Mouse (Mus musculus): ENCODE measurements around the gene Itgb4. TPM values are rescaled to one million over a fixed set of nuclear protein-coding genes. Genes with fewer than 3 reads are reported as not detected.

Gene Itgb4
- polyA plus RNA-seq, 1 experiment from 2014 or later: 1.8 TPM

- WGBS: 28% methylated on average over 8 of the region's 8 CpGs
- Histone ChIP-seq H3K9me3 (ENCODE audit: control insufficient read depth, low read length) (no peaks in the 10 kb centered on the region), H3K4me3 (ENCODE audit: low read length) (peak overlapping the region; percentile 38), H3K27ac (ENCODE audit: low read depth, low read length) (peak overlapping the region; percentile 64), H3K27me3 (replicated peaks; ENCODE audit: control insufficient read depth, insufficient read depth, low read length) (no peaks in the 10 kb centered on the region), H3K36me3 (ENCODE audit: control insufficient read depth, insufficient read depth, low read length) (no peaks in the 10 kb centered on the region; the same call in 1 of the 2 replicates), H3K9ac (ENCODE audit: low read depth, low read length) (peak overlapping the region; percentile 62), H3K4me2 (ENCODE audit: low read length) (peak overlapping the region; percentile 64), H3K4me1 (ENCODE audit: control insufficient read depth, insufficient read depth, low read depth, low read length) (peaks cover 12% of the 10 kb centered on the region)
- no peak for ATAC-seq
Measured at GRCm38 (mm10) chr11:116004186-116004823, 29.8 kb downstream of the Itgb4 start.

GRCm38 (mm10) chr11:116004840-116005700 lies 30.6 kb downstream of the Itgb4 start:
- H3K9me3 ChIP-seq (ENCODE audit: control insufficient read depth, low read length): no peaks in the 10 kb centered on the region
- peak overlapping the region; percentile 64 for H3K27ac ChIP-seq (ENCODE audit: low read depth, low read length)
- H3K4me3 ChIP-seq (ENCODE audit: low read length): peak overlapping the region; percentile 38
- peak; percentile 61 for ATAC-seq
- 7% methylated on average over 41 of the region's 54 CpGs for whole genome bisulfite sequencing
- peak overlapping the region; percentile 62 for H3K9ac ChIP-seq (ENCODE audit: low read depth, low read length)
- H3K36me3 ChIP-seq (ENCODE audit: control insufficient read depth, insufficient read depth, low read length): no peaks in the 10 kb centered on the region; the same call in 1 of the 2 replicates
- H3K27me3 ChIP-seq (replicated peaks; ENCODE audit: control insufficient read depth, insufficient read depth, low read length): no peaks in the 10 kb centered on the region
- H3K4me2 ChIP-seq (ENCODE audit: low read length): peak overlapping the region; percentile 64
- peaks cover 12% of the 10 kb centered on the region for H3K4me1 ChIP-seq (ENCODE audit: control insufficient read depth, insufficient read depth, low read depth, low read length)

- Histone ChIP-seq H3K4me3 (ENCODE audit: low read length) (no peak overlapping the region), H3K27ac (ENCODE audit: low read depth, low read length) (no peak overlapping the region; the same call in 1 of the 2 replicates), H3K4me2 (ENCODE audit: low read length) (peak overlapping the region; percentile 64), H3K9me3 (ENCODE audit: control insufficient read depth, low read length) (no peaks in the 10 kb centered on the region), H3K4me1 (ENCODE audit: control insufficient read depth, insufficient read depth, low read depth, low read length) (peaks cover 12% of the 10 kb centered on the region), H3K9ac (ENCODE audit: low read depth, low read length) (peak overlapping the region; percentile 11; the same call in 1 of the 2 replicates), H3K36me3 (ENCODE audit: control insufficient read depth, insufficient read depth, low read length) (no peaks in the 10 kb centered on the region; the same call in 1 of the 2 replicates), H3K27me3 (replicated peaks; ENCODE audit: control insufficient read depth, insufficient read depth, low read length) (no peaks in the 10 kb centered on the region)
- ATAC-seq: no peak
- WGBS: 72% methylated on average over 9 of the region's 9 CpGs
Measured at GRCm38 (mm10) chr11:116005701-116006419, 31.4 kb downstream of the Itgb4 start.

GRCm38 (mm10) chr11:116007095-116007850 lies 32.8 kb downstream of the Itgb4 start:
- no peak overlapping the region for H3K4me2 ChIP-seq (ENCODE audit: low read length)
- H3K27me3 ChIP-seq (replicated peaks; ENCODE audit: control insufficient read depth, insufficient read depth, low read length): no peaks in the 10 kb centered on the region
- H3K4me3 ChIP-seq (ENCODE audit: low read length): no peak overlapping the region
- no peak overlapping the region for H3K27ac ChIP-seq (ENCODE audit: low read depth, low read length)
- 93% methylated on average over 28 of the region's 28 CpGs for WGBS
- no peaks in the 10 kb centered on the region; the same call in 1 of the 2 replicates for H3K36me3 ChIP-seq (ENCODE audit: control insufficient read depth, insufficient read depth, low read length)
- peaks cover 18% of the 10 kb centered on the region for H3K4me1 ChIP-seq (ENCODE audit: control insufficient read depth, insufficient read depth, low read depth, low read length)
- no peaks in the 10 kb centered on the region for H3K9me3 ChIP-seq (ENCODE audit: control insufficient read depth, low read length)
- H3K9ac ChIP-seq (ENCODE audit: low read depth, low read length): no peak overlapping the region
- no peak for ATAC-seq

- Histone ChIP-seq H3K4me3 (ENCODE audit: low read length) (no peak overlapping the region), H3K4me1 (ENCODE audit: control insufficient read depth, insufficient read depth, low read depth, low read length) (peaks cover 19% of the 10 kb centered on the region), H3K4me2 (ENCODE audit: low read length) (no peak overlapping the region), H3K27me3 (replicated peaks; ENCODE audit: control insufficient read depth, insufficient read depth, low read length) (no peaks in the 10 kb centered on the region), H3K9ac (ENCODE audit: low read depth, low read length) (no peak overlapping the region), H3K27ac (ENCODE audit: low read depth, low read length) (no peak overlapping the region), H3K36me3 (ENCODE audit: control insufficient read depth, insufficient read depth, low read length) (no peaks in the 10 kb centered on the region; the same call in 1 of the 2 replicates), H3K9me3 (ENCODE audit: control insufficient read depth, low read length) (no peaks in the 10 kb centered on the region)
- 89% methylated on average over 11 of the region's 11 CpGs for WGBS
- ATAC-seq: no peak
Measured at GRCm38 (mm10) chr11:116008411-116008810, 33.9 kb downstream of the Itgb4 start.

GRCm38 (mm10) chr11:116008832-116009375 lies 34.4 kb downstream of the Itgb4 start:
- Histone ChIP-seq H3K9me3 (ENCODE audit: control insufficient read depth, low read length) (no peaks in the 10 kb centered on the region), H3K4me2 (ENCODE audit: low read length) (no peak overlapping the region), H3K4me3 (ENCODE audit: low read length) (no peak overlapping the region), H3K4me1 (ENCODE audit: control insufficient read depth, insufficient read depth, low read depth, low read length) (peaks cover 19% of the 10 kb centered on the region), H3K27ac (ENCODE audit: low read depth, low read length) (peak overlapping the region; percentile 27; the same call in 1 of the 2 replicates), H3K27me3 (replicated peaks; ENCODE audit: control insufficient read depth, insufficient read depth, low read length) (no peaks in the 10 kb centered on the region), H3K36me3 (ENCODE audit: control insufficient read depth, insufficient read depth, low read length) (no peaks in the 10 kb centered on the region; the same call in 1 of the 2 replicates), H3K9ac (ENCODE audit: low read depth, low read length) (no peak overlapping the region)
- 79% methylated on average over 13 of the region's 13 CpGs for WGBS
- no peak for ATAC-seq

GRCm38 (mm10) chr11:116009661-116010060 lies 35.2 kb downstream of the Itgb4 start:
- H3K27ac ChIP-seq (ENCODE audit: low read depth, low read length): peak overlapping the region; percentile 54; the same call in 1 of the 2 replicates
- H3K36me3 ChIP-seq (ENCODE audit: control insufficient read depth, insufficient read depth, low read length): no peaks in the 10 kb centered on the region; the same call in 1 of the 2 replicates

GRCm38 (mm10) chr11:116010146-116010545 lies 35.6 kb downstream of the Itgb4 start:
- Histone ChIP-seq H3K4me2 (ENCODE audit: low read length) (no peak overlapping the region), H3K27me3 (replicated peaks; ENCODE audit: control insufficient read depth, insufficient read depth, low read length) (no peaks in the 10 kb centered on the region), H3K36me3 (ENCODE audit: control insufficient read depth, insufficient read depth, low read length) (no peaks in the 10 kb centered on the region; the same call in 1 of the 2 replicates), H3K4me3 (ENCODE audit: low read length) (no peak overlapping the region), H3K27ac (ENCODE audit: low read depth, low read length) (peak overlapping the region; percentile 54), H3K9me3 (ENCODE audit: control insufficient read depth, low read length) (no peaks in the 10 kb centered on the region), H3K9ac (ENCODE audit: low read depth, low read length) (no peak overlapping the region; the same call in 1 of the 2 replicates), H3K4me1 (ENCODE audit: control insufficient read depth, insufficient read depth, low read depth, low read length) (peaks cover 11% of the 10 kb centered on the region)
- no peak for ATAC-seq
- WGBS: 79% methylated on average over 8 of the region's 8 CpGs

More at GRCm38 (mm10) chr11:116009661-116010060, 35.2 kb downstream of the Itgb4 start:
- WGBS: 82% methylated on average over 11 of the region's 11 CpGs
- no peaks in the 10 kb centered on the region for H3K27me3 ChIP-seq (replicated peaks; ENCODE audit: control insufficient read depth, insufficient read depth, low read length)
- H3K4me2 ChIP-seq (ENCODE audit: low read length): no peak overlapping the region
- H3K4me1 ChIP-seq (ENCODE audit: control insufficient read depth, insufficient read depth, low read depth, low read length): peaks cover 16% of the 10 kb centered on the region
- no peak overlapping the region for H3K4me3 ChIP-seq (ENCODE audit: low read length)
- ATAC-seq: peak; percentile 9; the same call in 1 of the 2 replicates
- no peaks in the 10 kb centered on the region for H3K9me3 ChIP-seq (ENCODE audit: control insufficient read depth, low read length)
- no peak overlapping the region for H3K9ac ChIP-seq (ENCODE audit: low read depth, low read length)
